Mouse (Mus musculus): ENCODE measurements around the gene Fam117b.

Gene Fam117b

DNA sequence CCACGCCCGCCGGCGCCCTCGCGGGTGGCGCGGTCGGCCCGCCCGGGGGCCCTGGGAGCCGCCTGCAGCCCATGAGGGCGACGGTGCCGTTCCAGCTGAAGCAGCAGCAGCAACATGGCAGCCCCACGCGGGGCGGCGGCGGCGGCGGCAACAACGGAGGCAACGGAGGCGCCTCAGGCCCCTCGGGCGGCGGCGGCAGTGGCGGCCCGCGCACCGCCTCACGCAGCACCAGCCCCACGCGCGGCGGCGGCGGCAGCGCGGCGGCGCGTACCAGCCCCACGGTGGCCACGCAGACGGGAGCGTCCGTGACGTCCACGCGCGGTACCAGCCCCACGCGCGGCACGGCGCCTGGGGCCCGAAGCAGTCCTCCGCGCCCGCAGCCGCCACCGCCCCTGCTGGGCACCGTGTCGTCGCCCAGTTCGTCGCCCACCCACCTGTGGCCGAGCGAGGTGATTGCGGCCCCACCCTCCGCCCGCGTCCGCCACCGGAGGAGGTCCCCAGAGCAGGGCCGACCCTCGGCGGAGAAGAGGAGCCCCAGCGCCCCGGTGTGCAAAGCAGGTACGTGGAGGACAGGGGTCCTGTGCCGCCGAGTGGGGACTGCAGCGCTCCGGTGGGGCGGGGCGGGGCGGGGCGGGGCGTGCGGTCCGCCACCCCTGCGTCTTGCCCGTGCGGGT, 526 bp downstream of the Fam117b start:
- peak; percentile 55 for DNase-seq (ENCODE audit: low spot score)

- DNase-seq (ENCODE audit: low spot score), result no peak
Measured at GRCm38 (mm10) chr1:59913869-59914225, 1.0 kb downstream of the Fam117b start.

DNA sequence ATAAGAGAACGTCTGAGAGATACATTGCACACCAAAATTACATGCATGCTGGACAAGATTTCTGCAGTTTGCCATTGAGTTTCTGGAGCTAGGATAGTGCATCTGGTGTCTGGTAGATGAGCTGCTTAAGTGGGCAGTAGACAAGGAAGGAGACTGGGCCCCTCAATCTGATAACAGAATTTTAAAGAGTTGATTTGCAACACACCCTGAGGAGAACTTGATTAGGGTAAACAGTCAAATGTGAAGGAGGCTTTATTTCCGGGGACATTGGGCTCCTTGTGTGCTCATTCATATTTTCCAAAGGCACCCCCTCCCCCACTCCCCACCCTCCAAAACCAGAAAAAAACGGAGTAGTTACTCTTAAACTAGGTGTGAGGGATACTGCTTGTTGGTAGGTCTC, 2.0 kb downstream of the Fam117b start:
- DNase-seq (ENCODE audit: low spot score), result no peak

- no peak for DNase-seq (ENCODE audit: low spot score)
Measured at GRCm38 (mm10) chr1:59915843-59916610, 3.2 kb downstream of the Fam117b start.

DNA sequence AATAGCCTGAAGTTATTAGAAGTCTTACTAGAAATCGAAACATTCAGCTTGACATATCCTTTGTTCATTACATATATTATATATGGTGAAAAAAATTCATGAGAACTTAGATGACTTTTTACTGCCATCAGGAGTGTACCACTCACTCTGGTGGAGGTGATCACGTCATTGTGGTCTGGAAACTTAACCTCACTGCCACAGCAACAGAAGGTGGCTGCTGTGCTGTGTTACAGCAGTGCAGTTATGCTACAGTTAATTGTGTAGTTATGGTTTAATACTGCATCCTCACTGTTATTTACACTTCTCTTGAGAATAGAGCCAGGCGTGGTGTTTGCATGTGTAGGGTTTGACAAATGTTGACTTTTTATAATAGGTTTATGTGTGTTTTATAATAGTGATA, 4.6 kb downstream of the Fam117b start:
- DNase-seq (ENCODE audit: low spot score), result no peak

DNA sequence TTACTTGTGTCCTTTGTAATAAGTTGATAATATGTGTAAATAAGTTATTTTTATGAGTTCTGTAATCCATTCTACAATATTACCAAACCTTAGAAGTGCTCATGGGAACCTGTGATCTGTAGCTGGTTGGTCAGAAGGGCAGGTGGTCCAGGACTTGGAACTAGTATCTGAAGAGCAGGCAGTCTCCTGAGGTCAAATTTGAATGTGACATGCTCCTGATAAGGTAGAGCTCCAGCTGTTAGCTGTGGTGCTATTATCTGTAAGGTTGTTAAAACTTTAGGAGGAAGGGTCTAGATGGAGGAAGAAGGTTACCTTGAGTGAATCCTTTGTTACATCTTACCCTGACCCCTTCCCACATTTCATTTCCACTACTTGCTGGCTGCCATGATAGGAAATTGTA, 5.3 kb downstream of the Fam117b start:
- no peak for DNase-seq (ENCODE audit: low spot score)

- no peak for DNase-seq (ENCODE audit: low spot score)
Measured at GRCm38 (mm10) chr1:59923201-59923600, 10.4 kb downstream of the Fam117b start.

DNA sequence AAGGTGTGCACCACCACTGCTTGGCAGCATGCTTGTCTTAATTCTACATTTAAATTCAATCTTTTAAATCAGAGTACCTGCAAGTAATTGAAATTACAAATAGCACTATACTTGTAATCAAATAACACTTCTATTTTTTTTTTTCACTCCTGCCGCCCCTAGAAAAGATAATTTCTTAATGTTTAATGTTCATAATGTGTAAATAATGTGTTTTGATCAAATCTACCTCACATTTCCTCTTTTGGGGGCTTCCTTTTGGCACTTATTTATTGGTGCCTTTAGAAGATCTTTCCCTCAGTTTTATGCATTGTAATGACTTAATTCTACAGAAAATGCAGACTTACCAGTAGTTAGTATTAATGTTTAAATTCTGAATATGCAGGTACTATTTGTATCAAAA, 10.9 kb downstream of the Fam117b start:
- DNase-seq (ENCODE audit: low spot score), result no peak

- DNase-seq (ENCODE audit: low spot score), result no peak
Measured at GRCm38 (mm10) chr1:59924411-59924810, 11.6 kb downstream of the Fam117b start.

DNA sequence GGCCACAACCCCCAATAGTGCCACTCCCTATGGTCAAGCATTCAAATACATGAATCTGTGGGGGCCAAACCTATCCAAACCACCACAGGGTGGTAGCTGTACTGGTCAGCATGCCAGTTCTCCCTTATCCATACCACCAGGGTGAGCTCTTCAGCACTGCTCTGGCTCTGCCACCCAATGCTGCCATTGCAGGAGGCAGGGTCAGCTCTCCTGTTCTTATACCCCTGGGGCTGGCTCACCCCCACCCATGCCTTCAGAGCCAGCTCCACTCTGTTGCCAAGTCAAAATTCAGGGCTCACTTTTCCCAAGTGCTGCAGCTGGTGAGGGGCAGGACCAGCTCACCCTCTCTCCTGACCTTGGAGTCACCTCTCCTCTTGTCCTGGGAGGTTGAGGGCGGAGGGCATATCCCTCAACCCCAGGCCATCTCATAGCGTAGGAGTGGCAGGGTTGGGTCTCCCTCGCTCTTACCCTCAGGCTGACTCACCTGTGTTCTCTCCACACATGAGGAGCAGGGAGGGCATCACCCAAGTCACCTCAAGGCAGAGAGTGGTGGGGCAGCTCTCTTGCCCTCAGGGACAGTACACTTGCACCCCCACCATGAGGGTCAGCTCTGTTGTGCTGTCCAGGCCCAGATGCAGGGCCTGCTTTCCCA, 13.3 kb downstream of the Fam117b start:
- no peak for DNase-seq (ENCODE audit: low spot score)

DNA sequence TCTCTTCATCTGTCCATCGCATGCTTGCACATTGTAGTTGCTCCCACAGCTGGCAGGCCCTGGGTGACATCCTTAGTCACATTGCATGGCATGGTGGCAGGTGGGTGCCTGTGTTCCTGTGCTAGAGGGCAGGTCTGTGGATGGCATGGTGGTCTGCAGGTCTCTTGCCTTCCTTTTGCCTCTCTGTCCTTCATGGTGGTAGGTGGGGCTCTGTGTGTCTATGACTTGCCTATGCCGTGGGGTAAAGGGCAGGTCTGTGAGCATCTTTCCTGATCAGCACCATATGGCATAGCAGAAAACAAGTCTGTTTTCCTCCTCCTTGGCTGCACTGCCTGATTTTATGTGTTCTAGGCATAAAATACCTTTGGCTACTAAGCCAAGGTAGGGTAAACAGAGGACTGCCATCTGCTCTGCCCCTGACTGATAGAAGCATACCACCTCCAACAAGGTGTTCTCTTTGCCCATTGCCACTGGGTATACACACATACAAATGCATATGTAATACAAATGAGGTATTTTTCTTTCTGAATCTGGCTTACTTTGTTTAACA, 14.4 kb downstream of the Fam117b start:
- DNase-seq (ENCODE audit: low spot score), result no peak

- DNase-seq (ENCODE audit: low spot score), result no peak
Measured at GRCm38 (mm10) chr1:59930926-59931325, 18.1 kb downstream of the Fam117b start.

DNA sequence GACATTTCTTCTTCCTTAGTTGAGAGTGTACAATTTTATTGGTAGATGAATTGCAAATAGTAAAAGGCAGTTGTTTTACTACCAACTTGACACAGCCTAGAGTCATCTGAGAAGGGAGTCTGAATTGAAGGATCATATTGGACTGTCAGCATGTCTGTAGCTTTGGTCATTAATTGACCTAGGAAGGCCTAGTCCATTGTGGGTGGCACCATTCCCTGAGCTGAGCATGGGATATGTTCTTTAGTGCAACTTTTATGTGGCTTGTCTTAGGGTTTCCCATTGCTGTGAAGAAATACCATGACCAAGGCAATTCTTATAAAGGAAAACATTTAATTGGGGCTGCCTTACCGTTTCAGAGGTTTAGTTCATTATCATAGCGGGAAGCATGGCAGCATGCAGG, 20.2 kb downstream of the Fam117b start:
- DNase-seq (ENCODE audit: low spot score), result no peak

- no peak for DNase-seq (ENCODE audit: low spot score)
Measured at GRCm38 (mm10) chr1:59941063-59941462, 28.3 kb downstream of the Fam117b start.

DNA sequence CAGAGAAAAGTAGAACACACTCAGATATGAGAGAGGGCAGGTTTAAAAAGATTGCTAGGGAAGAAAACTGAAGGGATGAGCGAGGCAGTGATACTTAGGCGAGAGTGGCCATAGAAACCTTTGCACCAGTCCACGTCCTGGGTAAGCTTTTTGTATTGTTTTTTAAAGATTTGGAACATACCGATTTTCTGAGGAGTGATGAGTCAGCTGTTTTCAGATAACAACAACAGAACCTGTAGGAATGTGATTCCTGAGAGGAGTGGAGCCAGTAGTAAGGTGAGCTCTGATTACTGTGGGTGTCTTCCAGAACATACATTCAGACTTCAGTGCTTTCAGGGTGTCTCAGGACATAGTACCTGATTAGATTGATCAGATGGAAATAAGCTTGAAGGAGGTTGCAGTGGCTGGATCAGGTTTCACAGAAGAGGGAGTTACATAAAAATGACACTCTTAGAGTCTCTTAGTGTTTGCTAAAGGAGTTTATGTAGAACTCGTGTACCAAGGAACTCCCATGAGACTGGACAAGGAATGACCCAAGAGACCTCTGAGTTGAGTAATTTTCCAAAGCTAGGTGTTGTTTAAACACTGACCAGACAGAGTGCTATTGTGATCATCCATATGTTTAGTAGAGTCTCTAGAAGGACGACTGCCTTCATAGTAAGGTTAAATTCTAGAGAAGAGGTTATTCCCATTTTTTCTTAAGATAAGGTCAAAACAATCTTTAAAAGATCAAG, 29.4 kb downstream of the Fam117b start:
- no peak for DNase-seq (ENCODE audit: low spot score)

DNA sequence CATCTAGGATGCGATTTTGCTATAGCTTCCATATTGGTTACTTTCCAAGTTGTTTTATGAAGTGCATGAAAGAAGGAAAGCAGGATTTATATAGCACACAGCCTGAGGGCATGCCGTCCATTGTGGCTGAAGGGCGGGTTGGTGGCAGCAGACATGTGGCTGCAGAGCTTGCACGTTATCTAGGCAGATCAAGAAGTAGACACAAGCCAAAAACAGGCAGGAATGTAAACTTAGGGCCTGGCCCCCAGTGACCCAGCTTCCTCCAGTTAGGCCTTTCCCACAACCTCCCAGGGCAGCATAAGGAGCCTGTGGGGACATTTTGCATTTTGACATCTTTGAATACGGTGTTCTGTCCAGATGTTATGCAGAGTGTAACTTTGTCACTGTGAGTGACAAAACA, 31.0 kb downstream of the Fam117b start:
- DNase-seq (ENCODE audit: low spot score), result no peak

DNA sequence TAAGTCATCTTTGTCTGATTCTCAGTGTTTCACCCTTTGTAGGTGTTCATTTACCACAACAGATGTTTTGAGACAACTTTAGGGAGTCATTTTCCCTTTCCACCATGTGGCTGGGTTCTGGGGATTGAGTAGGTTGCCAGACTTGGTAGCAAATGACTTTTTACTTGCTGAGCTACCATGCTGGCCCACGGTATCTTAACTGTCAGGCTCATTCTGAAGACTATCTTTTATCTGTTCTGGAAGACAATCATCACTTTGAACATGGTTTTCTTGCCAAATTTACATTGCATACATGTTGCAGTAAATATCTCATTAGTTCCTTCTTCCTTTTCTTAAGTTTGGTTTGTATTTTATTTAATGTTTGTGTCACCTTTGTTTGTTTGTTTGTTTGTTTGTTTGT, 33.2 kb downstream of the Fam117b start:
- no peak for DNase-seq (ENCODE audit: low spot score)

DNA sequence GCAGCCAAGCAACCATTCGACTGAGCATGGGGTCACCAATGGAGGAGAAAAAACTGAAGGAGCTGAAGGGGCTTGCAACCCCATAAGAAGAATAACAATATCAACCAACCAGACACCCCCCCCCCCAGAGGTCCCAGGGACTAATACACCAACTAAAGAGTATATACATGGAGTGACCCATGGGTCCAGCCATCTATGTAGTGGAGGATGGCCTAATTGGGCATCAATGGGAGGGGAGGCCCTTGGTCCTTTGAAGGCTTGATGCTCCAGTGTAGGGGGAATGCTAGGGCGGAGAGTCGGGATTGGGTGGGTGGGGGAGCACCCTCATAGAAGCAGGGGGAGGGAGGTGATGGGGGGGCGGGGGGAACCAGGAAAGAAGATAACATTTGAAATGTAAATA, 34.7 kb downstream of the Fam117b start:
- no peak for DNase-seq (ENCODE audit: low spot score)

DNA sequence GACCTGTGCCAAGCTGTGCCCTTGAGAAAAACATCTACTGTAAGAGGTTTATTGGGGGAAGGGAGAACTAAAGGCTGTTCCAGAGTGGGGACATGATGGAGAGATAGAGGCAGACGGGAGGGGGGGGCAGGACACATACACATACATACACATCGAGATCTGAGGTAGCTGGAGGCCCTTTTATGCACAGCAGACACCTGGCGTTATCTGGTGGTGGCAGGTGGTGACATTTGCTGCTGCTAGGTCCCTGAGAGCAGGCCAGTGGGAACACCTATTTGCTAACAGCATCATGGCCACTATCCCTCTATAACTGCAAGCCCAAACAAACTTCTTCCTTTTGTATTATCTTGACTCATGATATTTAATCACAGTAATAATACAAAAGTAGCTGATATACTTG, 44.4 kb downstream of the Fam117b start:
- DNase-seq (ENCODE audit: low spot score), result no peak

DNA sequence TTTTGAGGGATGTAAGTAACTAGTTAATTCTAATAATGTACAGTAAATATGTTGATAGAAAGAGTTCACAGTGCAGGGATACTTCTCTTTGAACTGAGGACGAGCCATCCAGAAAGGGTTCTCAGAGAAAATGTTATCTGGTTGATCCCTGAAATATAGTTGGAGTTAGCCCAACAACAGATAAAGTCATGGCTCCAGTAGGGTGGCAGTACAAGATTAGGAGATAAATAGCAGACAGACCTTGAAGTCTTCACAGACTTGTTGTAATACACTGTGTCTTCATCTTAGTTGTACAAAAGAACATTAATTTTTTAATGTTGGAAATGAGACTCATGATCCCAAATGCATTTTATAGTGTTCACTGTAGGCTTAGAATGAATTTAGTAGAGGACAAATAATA, 47.1 kb downstream of the Fam117b start:
- no peak for DNase-seq (ENCODE audit: low spot score)

- no peak for DNase-seq (ENCODE audit: low spot score)
Measured at GRCm38 (mm10) chr1:59966171-59966785, 53.5 kb downstream of the Fam117b start.

- no peak for DNase-seq (ENCODE audit: low spot score)
Measured at GRCm38 (mm10) chr1:59967291-59967690, 54.5 kb downstream of the Fam117b start.
